Mouse (Mus musculus) intestine, embryonic 15.5 days (tissue): ENCODE measurements around the gene Slc25a11. TPM values are rescaled to one million over a fixed set of nuclear protein-coding genes. Genes with fewer than 3 reads are reported as not detected.
A peak's percentile ranks its signal among the peaks of the same experiment; 100 is the strongest.

ENCODE experiments used
- ATAC-seq: fragments of 200-750 bp; cut with Nextera tagmentation; 2 replicates; pipeline ENCODE4 v1.8.0; 2017; ENCODE audit warnings: moderate TSS enrichment, moderate library complexity
- H3K27ac ChIP-seq: fragments of 300-500 bp; sonication (generic); 2 replicates; pipeline ENCODE4 v1.5.1; 2015; ENCODE audit warnings: mild to moderate bottlenecking, inconsistent platforms
- H3K27me3 ChIP-seq: fragments of 300-500 bp; sonication (generic); replicated peaks from 2 replicates; pipeline ENCODE4 v1.6.1; 2015; ENCODE audit warnings: inconsistent platforms
- H3K36me3 ChIP-seq: fragments of 300-500 bp; sonication (generic); 2 replicates; pipeline ENCODE4 v1.6.1; 2015; ENCODE audit warnings: inconsistent platforms
- H3K4me1 ChIP-seq: fragments of 300-500 bp; sonication (generic); replicated peaks from 2 replicates; pipeline ENCODE4 v1.6.1; 2015; ENCODE audit warnings: inconsistent platforms
- H3K4me2 ChIP-seq: fragments of 300-500 bp; sonication (generic); replicated peaks from 2 replicates; pipeline ENCODE4 v1.6.1; 2015; ENCODE audit warnings: mild to moderate bottlenecking, inconsistent platforms
- H3K4me3 ChIP-seq: fragments of 300-500 bp; sonication (generic); replicated peaks from 2 replicates; pipeline ENCODE4 v1.5.1; 2015; ENCODE audit warnings: inconsistent platforms
- H3K9ac ChIP-seq: fragments of 300-500 bp; sonication (generic); 2 replicates; pipeline ENCODE4 v1.6.1; 2015; ENCODE audit warnings: inconsistent platforms
- H3K9me3 ChIP-seq: fragments of 300-500 bp; sonication (generic); 2 replicates; pipeline ENCODE4 v1.6.1; 2016; ENCODE audit warnings: inconsistent platforms
- WGBS: fragments of 180-500 bp; shearing (Covaris S2); methylation state at CpG from one replicate; pipeline ENCODE4 v1.1.7; 2015; 5-methylcytosine and 5-hydroxymethylcytosine counted together
- polyA plus RNA-seq: library from polyadenylated mRNA; unstranded; fragments of >200 nt; fragmentation: Nextera tagmentation; extraction: Ambion mirVana; gene quantifications from 2 replicates; pipeline ENCODE4 v1.2.1, GENCODE M21; 2015

Gene Slc25a11
- polyA plus RNA-seq, 1 experiment from 2014 or later, result 171 TPM

GRCm38 (mm10) chr11:70626877-70627276 is 20.4 kb downstream of the Slc25a11 start:
- Histone ChIP-seq H3K27ac (no peak overlapping the region), H3K4me3 (no peak overlapping the region), H3K4me2 (no peak overlapping the region), H3K9me3 (no peaks in the 10 kb centered on the region), H3K9ac (no peak overlapping the region), H3K36me3 (no peaks in the 10 kb centered on the region), H3K4me1 (peaks cover 3% of the 10 kb centered on the region; the same call in 1 of the 2 replicates), H3K27me3 (no peaks in the 10 kb centered on the region)
- no peak for ATAC-seq
- 54% methylated on average over 4 of the region's 4 CpGs for WGBS

GRCm38 (mm10) chr11:70625473-70625872 is 21.8 kb downstream of the Slc25a11 start:
- H3K27ac ChIP-seq, result no peak overlapping the region

GRCm38 (mm10) chr11:70623053-70623742 is 24.1 kb downstream of the Slc25a11 start:
- H3K36me3 ChIP-seq, result no peaks in the 10 kb centered on the region
- H3K27ac ChIP-seq, result no peak overlapping the region
- H3K4me3 ChIP-seq, result no peak overlapping the region
- H3K4me1 ChIP-seq, result peaks cover 6% of the 10 kb centered on the region; the same call in 1 of the 2 replicates
- ATAC-seq, result peak; percentile 51
- H3K9me3 ChIP-seq, result no peaks in the 10 kb centered on the region
- no peak overlapping the region; the same call in 1 of the 2 replicates for H3K4me2 ChIP-seq
- H3K27me3 ChIP-seq, result no peaks in the 10 kb centered on the region
- H3K9ac ChIP-seq, result no peak overlapping the region
- WGBS, result 72% methylated on average over 10 of the region's 10 CpGs

More at GRCm38 (mm10) chr11:70625473-70625872, 21.8 kb downstream of the Slc25a11 start:
- no peak for ATAC-seq
- WGBS, result 47% methylated on average over 4 of the region's 4 CpGs
- Histone ChIP-seq H3K27me3 (no peaks in the 10 kb centered on the region), H3K4me3 (no peak overlapping the region), H3K4me2 (no peak overlapping the region), H3K4me1 (peaks cover 6% of the 10 kb centered on the region; the same call in 1 of the 2 replicates), H3K36me3 (no peaks in the 10 kb centered on the region), H3K9ac (no peak overlapping the region), H3K9me3 (no peaks in the 10 kb centered on the region)

- H3K4me2 ChIP-seq, result no peak overlapping the region
- no peaks in the 10 kb centered on the region for H3K9me3 ChIP-seq
- WGBS, result 34% methylated on average over 7 of the region's 7 CpGs
- ATAC-seq, result peak; percentile 61
- no peak overlapping the region for H3K4me3 ChIP-seq
- H3K9ac ChIP-seq, result peak overlapping the region; percentile 28; the same call in 1 of the 2 replicates
- H3K27ac ChIP-seq, result peak overlapping the region; percentile 62; the same call in 1 of the 2 replicates
- no peaks in the 10 kb centered on the region for H3K27me3 ChIP-seq
- H3K36me3 ChIP-seq, result no peaks in the 10 kb centered on the region
- peaks cover 6% of the 10 kb centered on the region; the same call in 1 of the 2 replicates for H3K4me1 ChIP-seq
Observed at GRCm38 (mm10) chr11:70621972-70622814, 25.1 kb downstream of the Slc25a11 start.

GRCm38 (mm10) chr11:70619101-70619500 is 28.2 kb downstream of the Slc25a11 start, which contains the start of gene Chrne:
Gene Chrne, minus strand, starts transcription at chr11:70619216.
- 48% methylated on average over 1 of the region's 1 CpGs for WGBS
- no peaks in the 10 kb centered on the region for H3K27me3 ChIP-seq
- H3K4me2 ChIP-seq, result no peak within 1 kb of the TSS
- no peaks in the 10 kb centered on the region for H3K36me3 ChIP-seq
- peaks cover 25% of the 10 kb centered on the region for H3K4me1 ChIP-seq
- no peak within 1 kb of the TSS for H3K4me3 ChIP-seq
- H3K9ac ChIP-seq, result no peak within 1 kb of the TSS
- no peak within 1 kb of the TSS for H3K27ac ChIP-seq
- ATAC-seq, result no peak
- no peaks in the 10 kb centered on the region for H3K9me3 ChIP-seq

- peak within 1 kb of the TSS; percentile 43 for H3K4me3 ChIP-seq
- peak; percentile 18; the same call in 1 of the 2 replicates for ATAC-seq
Observed at GRCm38 (mm10) chr11:70615516-70616093, 31.7 kb downstream of the Slc25a11 start, which contains the start of gene 4930544D05Rik. Gene 4930544D05Rik, plus strand, starts transcription at chr11:70615848.

GRCm38 (mm10) chr11:70615074-70615473 is 32.2 kb downstream of the Slc25a11 start:
- H3K4me1 ChIP-seq, result peaks cover 19% of the 10 kb centered on the region
- WGBS, result under 1% methylated on average over 17 of the region's 17 CpGs
- ATAC-seq, result peak; percentile 95
- peaks cover 15% of the 10 kb centered on the region for H3K36me3 ChIP-seq
- no peaks in the 10 kb centered on the region for H3K27me3 ChIP-seq
- peak overlapping the region; percentile 54 for H3K9ac ChIP-seq
- H3K27ac ChIP-seq, result peak overlapping the region; percentile 78
- no peaks in the 10 kb centered on the region for H3K9me3 ChIP-seq
- peak overlapping the region; percentile 43 for H3K4me3 ChIP-seq
- peak overlapping the region; percentile 94 for H3K4me2 ChIP-seq

More at GRCm38 (mm10) chr11:70615516-70616093, 31.7 kb downstream of the Slc25a11 start, which contains the start of gene 4930544D05Rik:
- peaks cover 12% of the 10 kb centered on the region for H3K36me3 ChIP-seq
- H3K9me3 ChIP-seq, result no peaks in the 10 kb centered on the region
- no peaks in the 10 kb centered on the region for H3K27me3 ChIP-seq
- H3K4me1 ChIP-seq, result peaks cover 19% of the 10 kb centered on the region
- peak within 1 kb of the TSS; percentile 78 for H3K27ac ChIP-seq
- WGBS, result 16% methylated on average over 21 of the region's 21 CpGs
- H3K9ac ChIP-seq, result peak within 1 kb of the TSS; percentile 54
- H3K4me2 ChIP-seq, result peak within 1 kb of the TSS; percentile 94

- ATAC-seq, result no peak
- Histone ChIP-seq H3K27ac (no peak overlapping the region), H3K9me3 (no peaks in the 10 kb centered on the region), H3K4me3 (no peak overlapping the region), H3K36me3 (peaks cover 39% of the 10 kb centered on the region), H3K9ac (no peak overlapping the region), H3K4me1 (peaks cover 19% of the 10 kb centered on the region), H3K4me2 (no peak overlapping the region), H3K27me3 (no peaks in the 10 kb centered on the region)
- 77% methylated on average over 7 of the region's 7 CpGs for WGBS
Observed at GRCm38 (mm10) chr11:70612505-70612904, 34.8 kb downstream of the Slc25a11 start.

GRCm38 (mm10) chr11:70610752-70611151 is 36.5 kb downstream of the Slc25a11 start:
- Histone ChIP-seq H3K4me2 (no peak overlapping the region), H3K9ac (no peak overlapping the region), H3K36me3 (peaks cover 50% of the 10 kb centered on the region), H3K27ac (no peak overlapping the region), H3K27me3 (no peaks in the 10 kb centered on the region), H3K4me3 (no peak overlapping the region), H3K4me1 (peaks cover 13% of the 10 kb centered on the region), H3K9me3 (no peaks in the 10 kb centered on the region)
- WGBS, result 83% methylated on average over 4 of the region's 4 CpGs
- no peak for ATAC-seq

- ATAC-seq, result no peak
- Histone ChIP-seq H3K4me3 (no peak overlapping the region), H3K4me2 (no peak overlapping the region), H3K9ac (no peak overlapping the region), H3K4me1 (no peaks in the 10 kb centered on the region), H3K27me3 (no peaks in the 10 kb centered on the region), H3K9me3 (no peaks in the 10 kb centered on the region), H3K36me3 (peaks cover 56% of the 10 kb centered on the region), H3K27ac (no peak overlapping the region)
- WGBS, result 91% methylated on average over 25 of the region's 26 CpGs
Observed at GRCm38 (mm10) chr11:70608381-70609066, 38.8 kb downstream of the Slc25a11 start.

- no peak for ATAC-seq
- peaks cover 54% of the 10 kb centered on the region for H3K36me3 ChIP-seq
- WGBS, result 87% methylated on average over 9 of the region's 9 CpGs
Observed at GRCm38 (mm10) chr11:70607611-70608010, 39.7 kb downstream of the Slc25a11 start.

More at GRCm38 (mm10) chr11:70607611-70608010, 39.7 kb downstream of the Slc25a11 start:
- no peaks in the 10 kb centered on the region for H3K9me3 ChIP-seq
- H3K27me3 ChIP-seq, result no peaks in the 10 kb centered on the region
- no peak overlapping the region for H3K4me3 ChIP-seq
- H3K9ac ChIP-seq, result no peak overlapping the region
- no peaks in the 10 kb centered on the region for H3K4me1 ChIP-seq
- no peak overlapping the region for H3K27ac ChIP-seq
- H3K4me2 ChIP-seq, result no peak overlapping the region
